Mouse (Mus musculus) ES-E14 (cell line): ENCODE results near the gene Rrp15. TPM values are rescaled to one million over a fixed set of nuclear protein-coding genes. Genes with fewer than 3 reads are reported as not detected.

Source experiments
- DNase-seq: peaks from one replicate; pipeline ENCODE4 v3.0.0-alpha.2; 2013; ENCODE audit warnings: low read depth, low spot score
- H3K27ac ChIP-seq: 2 replicates; pipeline ENCODE4 v1.5.1; 2012; ENCODE audit warnings: low read depth, mild to moderate bottlenecking, low read length, moderate library complexity, mixed read lengths; ENCODE audit not compliant: poor library complexity, insufficient read depth, severe bottlenecking
- H3K36me3 ChIP-seq: 2 replicates; pipeline ENCODE4 v1.6.1; 2012; ENCODE audit warnings: mild to moderate bottlenecking, low read length, moderate library complexity, mixed read lengths; ENCODE audit not compliant: control insufficient read depth, poor library complexity, insufficient read depth, severe bottlenecking
- H3K4me1 ChIP-seq, 2 experiments: fragments of 150-350 bp in 1 of 2; sonication (generic) in 1 of 2; 2 replicates each; pipeline ENCODE4 v1.6.1; 2012; ENCODE audit warnings: low read length in 2 of 2, mild to moderate bottlenecking in 1 of 2, mixed read lengths in 1 of 2; ENCODE audit not compliant: control insufficient read depth in 2 of 2, insufficient read depth in 2 of 2, poor library complexity in 1 of 2
- H3K4me3 ChIP-seq, 2 experiments: fragments of 150-350 bp in 1 of 2; sonication (generic) in 1 of 2; 2 replicates each; pipeline ENCODE4 v1.5.1; 2012; ENCODE audit warnings: low read length in 2 of 2, low read depth in 1 of 2, mild to moderate bottlenecking in 1 of 2, mixed read lengths in 1 of 2; ENCODE audit not compliant: insufficient read depth in 1 of 2, poor library complexity in 1 of 2, severe bottlenecking in 1 of 2
- H3K9ac ChIP-seq: 2 replicates; pipeline ENCODE4 v1.6.1; 2012; ENCODE audit warnings: low read depth, mild to moderate bottlenecking, low read length, mixed read lengths; ENCODE audit not compliant: poor library complexity, insufficient read depth, severe bottlenecking
- H3K9me3 ChIP-seq: fragments of 150-350 bp; sonication (generic); 2 replicates; pipeline ENCODE4 v1.6.1; 2012; ENCODE audit warnings: low read depth, mild to moderate bottlenecking, low read length; ENCODE audit not compliant: control insufficient read depth, insufficient read depth
- CHD2 ChIP-seq: IDR thresholded peaks from 2 replicates; pipeline ENCODE4 v1.6.1; 2014; ENCODE audit warnings: mild to moderate bottlenecking, low read depth, low read length, inconsistent platforms
- HCFC1 ChIP-seq: IDR thresholded peaks from 2 replicates; pipeline ENCODE4 v1.6.1; 2012; ENCODE audit warnings: low read length, inconsistent platforms, borderline replicate concordance; ENCODE audit not compliant: insufficient read depth
- MAFK ChIP-seq: IDR thresholded peaks from 2 replicates; pipeline ENCODE4 v1.6.1; 2014; ENCODE audit warnings: mild to moderate bottlenecking, low read depth, low read length, inconsistent platforms; ENCODE audit not compliant: insufficient read depth
- ZC3H11A ChIP-seq: IDR thresholded peaks from 2 replicates; pipeline ENCODE4 v1.6.1; 2012; ENCODE audit warnings: low read depth, mild to moderate bottlenecking, inconsistent platforms, low read length, borderline replicate concordance
- ZNF384 ChIP-seq: IDR thresholded peaks from 2 replicates; pipeline ENCODE4 v1.6.1; 2012; ENCODE audit warnings: low read depth, low read length, inconsistent platforms
- in situ Hi-C, 2 experiments: fragments of 600-800 bp; cut with MboI; formaldehyde crosslinking; loops; one replicate each; pipeline ENCODE4 v1.15.1; 2025; ENCODE audit warnings: low sequenced_read_pairs in 2 of 2, inconsistent platforms in 1 of 2; ENCODE audit not compliant: unreplicated experiment in 2 of 2
- total RNA-seq: library from RNA; depleted of rRNA; stranded (reverse); fragments of 300-350 nt; gene quantifications from 2 replicates; pipeline ENCODE4 v1.2.3, GENCODE M21; 2012

Rrp15 gene
- total RNA-seq, 1 experiment, result 93.6 TPM

DNA sequence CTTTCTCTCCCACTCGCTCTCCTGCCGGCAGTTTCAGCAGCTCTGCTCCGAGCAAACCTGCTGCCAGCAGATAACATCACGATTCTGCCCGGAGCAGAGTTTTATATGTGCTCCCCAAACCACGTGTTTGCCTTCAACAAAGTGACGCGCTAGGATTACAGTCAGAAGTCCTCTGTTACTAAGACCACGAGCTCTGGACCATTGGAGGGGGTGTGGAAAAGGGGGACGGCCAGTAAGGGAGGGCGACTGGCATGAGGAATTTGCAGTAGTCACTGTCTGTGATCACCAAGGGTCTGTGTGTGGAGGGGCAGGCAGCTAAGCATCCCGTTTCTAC, 43.3 kb downstream of the Rrp15 start, which contains the start of gene Tgfb2:
TSS of gene Tgfb2 (minus strand) at position 75 of the 334 bp plus-strand sequence.
- H3K36me3 ChIP-seq, result no peaks in the 10 kb centered on the region
- TF ChIP-seq ZC3H11A, result no peak
- no peak for TF ChIP-seq ZNF384
- no peak for TF ChIP-seq CHD2
- TF ChIP-seq MAFK, result no peak
- TF ChIP-seq HCFC1, result no peak
- peak within 1 kb of the TSS; percentile 69 for H3K9ac ChIP-seq
- no peak for DNase-seq
- H3K27ac ChIP-seq, result no peak within 1 kb of the TSS
- peak within 1 kb of the TSS; percentile 68 to 73 for H3K4me3 ChIP-seq
- H3K9me3 ChIP-seq, result no peaks in the 10 kb centered on the region
- peaks cover 0 to 2% of the 10 kb centered on the region in 2 experiments; a peak in 1 of 4 replicates for H3K4me1 ChIP-seq
- in situ Hi-C loops, result loop anchor here (25.0 kb wide), 3 partner anchors 244 to 1169 kb away; no protein-coding TSS in a partner anchor

DNA sequence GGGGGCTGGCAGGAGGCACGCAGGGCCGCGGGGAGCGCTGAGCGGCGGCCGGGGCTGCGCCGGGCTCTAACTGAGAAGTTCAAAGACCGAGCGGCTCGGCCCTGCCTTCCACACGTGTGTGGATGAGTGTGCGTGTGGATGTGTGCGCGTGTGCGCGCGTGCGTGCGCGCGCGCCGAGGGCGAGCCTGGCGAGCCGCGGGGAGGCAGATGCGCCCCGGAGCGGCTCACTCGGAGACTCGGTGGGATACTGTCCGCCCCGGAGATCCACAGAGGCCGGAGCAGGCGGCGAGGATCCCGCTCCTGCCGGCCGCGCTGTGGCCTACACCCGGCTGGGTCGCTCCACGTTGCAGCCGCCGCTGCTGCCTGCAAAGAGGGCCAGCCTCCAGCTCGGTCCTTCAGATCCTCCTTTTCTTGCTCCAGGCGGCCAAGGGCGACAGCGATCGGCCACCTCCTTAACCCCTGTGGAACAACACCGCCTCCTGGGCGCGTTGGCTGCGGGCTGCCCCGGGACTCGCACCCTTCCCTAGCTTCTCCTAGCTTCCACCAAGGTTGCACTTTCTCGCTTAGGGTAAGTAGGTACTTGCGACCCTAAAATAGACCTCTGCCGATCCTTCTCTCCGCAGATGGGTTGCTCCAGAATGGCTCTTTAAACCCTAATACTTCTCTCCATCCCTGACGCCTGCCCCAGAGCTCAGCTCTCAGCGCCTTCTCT, 43.8 kb downstream of the Rrp15 start:
- H3K4me3 ChIP-seq, result peak overlapping the region; percentile 68 to 73
- H3K4me1 ChIP-seq, result peaks cover 0 to 2% of the 10 kb centered on the region in 2 experiments; a peak in 1 of 4 replicates
- H3K9me3 ChIP-seq, result no peaks in the 10 kb centered on the region
- DNase-seq, result peak; percentile 35
- H3K27ac ChIP-seq, result no peak overlapping the region
- TF ChIP-seq HCFC1 (no peak), ZNF384 (no peak), ZC3H11A (no peak)
- in situ Hi-C loops, result loop anchor here (25.0 kb wide), 3 partner anchors 243 to 1168 kb away; no protein-coding TSS in a partner anchor
- no peaks in the 10 kb centered on the region for H3K36me3 ChIP-seq
- peak overlapping the region; percentile 69 for H3K9ac ChIP-seq

DNA sequence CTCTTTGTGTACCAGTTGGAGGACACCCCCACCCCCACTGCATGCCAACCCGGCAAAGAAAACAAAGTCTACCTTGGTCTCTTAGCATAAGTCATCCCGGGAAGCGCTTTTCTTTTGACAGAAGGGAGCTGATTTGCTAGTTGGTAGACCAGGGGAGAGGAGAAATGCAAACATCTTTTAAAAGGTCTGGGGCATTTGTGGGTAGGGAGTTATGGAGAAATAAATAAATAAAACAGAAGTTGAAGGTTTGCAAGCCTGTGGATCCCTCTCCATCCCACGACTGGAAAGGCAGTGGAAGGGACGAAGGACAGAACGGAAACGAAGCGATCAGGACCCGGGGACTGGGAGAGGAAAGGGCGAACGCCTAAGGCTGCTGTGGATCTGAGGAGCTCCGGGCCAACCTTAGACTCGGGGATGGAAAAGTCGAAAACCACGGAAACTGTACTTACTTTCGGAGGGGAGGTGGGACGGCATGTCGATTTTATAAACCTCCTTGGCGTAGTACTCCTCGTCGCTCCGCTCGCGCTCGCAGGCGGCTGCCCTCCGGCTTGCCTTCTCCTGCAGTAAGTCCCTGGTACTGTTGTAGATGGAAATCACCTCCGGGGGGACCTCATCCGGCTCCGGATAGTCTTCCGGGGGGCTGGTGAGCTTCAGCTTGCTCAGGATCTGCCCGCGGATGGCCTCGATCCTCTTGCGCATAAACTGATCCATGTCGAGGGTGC, 45.0 kb downstream of the Rrp15 start:
- no peak overlapping the region for H3K27ac ChIP-seq
- TF ChIP-seq CHD2 (no peak), HCFC1 (no peak), ZC3H11A (no peak), ZNF384 (no peak), MAFK (no peak)

DNA sequence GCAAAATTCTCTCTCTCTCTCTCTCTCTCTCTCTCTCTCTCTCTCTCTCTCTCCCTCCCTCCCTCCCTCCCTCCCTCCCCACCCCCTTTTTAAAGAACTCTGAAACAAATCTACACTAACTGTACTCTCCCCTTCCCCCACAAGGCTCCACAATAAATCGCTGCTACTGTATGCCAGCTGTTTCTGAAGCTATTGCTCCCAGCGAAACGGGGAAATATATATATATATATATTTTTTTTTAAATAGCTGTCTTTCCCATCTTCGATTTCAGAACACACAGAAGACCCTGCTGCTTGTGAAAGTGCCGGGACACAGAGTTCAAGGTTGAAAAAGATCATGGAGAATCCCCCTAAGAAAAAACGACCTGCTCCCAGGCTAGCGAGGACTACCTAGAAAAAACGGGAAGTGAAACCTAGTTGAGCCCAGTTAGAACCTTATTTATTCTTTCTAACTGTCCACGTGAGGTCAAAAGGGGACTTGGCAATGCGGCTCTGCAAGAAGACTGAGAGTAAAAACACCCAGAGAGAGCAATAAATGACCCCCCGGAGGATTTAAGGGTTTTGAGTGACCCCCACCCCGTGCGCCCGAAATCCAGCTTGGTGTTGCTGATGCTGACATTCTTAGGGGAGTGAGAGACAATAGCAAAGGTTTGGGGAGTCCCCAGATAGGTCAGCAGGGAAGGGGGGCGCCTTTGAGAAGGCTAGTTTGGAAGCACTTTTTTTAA, 45.7 kb downstream of the Rrp15 start:
- no peaks in the 10 kb centered on the region for H3K36me3 ChIP-seq
- no peak overlapping the region for H3K9ac ChIP-seq
- H3K4me3 ChIP-seq, result no peak overlapping the region
- peaks cover 0 to 2% of the 10 kb centered on the region in 2 experiments; a peak in 1 of 4 replicates for H3K4me1 ChIP-seq
- H3K27ac ChIP-seq, result no peak overlapping the region
- in situ Hi-C loops, result loop anchor here (25.0 kb wide), 3 partner anchors 241 to 1166 kb away; no protein-coding TSS in a partner anchor
- no peak for DNase-seq
- no peaks in the 10 kb centered on the region for H3K9me3 ChIP-seq
- no peak for TF ChIP-seq HCFC1
- TF ChIP-seq CHD2, result no peak
- no peak for TF ChIP-seq ZC3H11A
- no peak for TF ChIP-seq ZNF384
- TF ChIP-seq MAFK, result no peak

More for the DNA sequence above, 45.0 kb downstream of the Rrp15 start:
- Histone ChIP-seq H3K4me1 (peaks cover 0 to 2% of the 10 kb centered on the region in 2 experiments; a peak in 1 of 4 replicates), H3K9me3 (no peaks in the 10 kb centered on the region), H3K4me3 (peak overlapping the region; percentile 6 to 73), H3K9ac (peak overlapping the region; percentile 37; the same call in 1 of the 2 replicates), H3K36me3 (no peaks in the 10 kb centered on the region)
- no peak for DNase-seq
- in situ Hi-C loops, result loop anchor here (25.0 kb wide), 3 partner anchors 242 to 1167 kb away; no protein-coding TSS in a partner anchor
